Mouse (Mus musculus) cerebellum, postnatal 14 days (tissue): ENCODE data around the gene Spata17.

Experiments used
- DNase-seq, 2 experiments: peaks; one replicate each; pipeline ENCODE4 v3.0.0; 2021; ENCODE audit warnings: mixed read lengths in 2 of 2

Spata17 gene

GRCm38 (mm10) chr1:187077043-187077334 is 138.3 kb downstream of the Spata17 start:
- peak in 1 of 2 experiments; percentile 6 for DNase-seq

- DNase-seq: no peak
Measured at GRCm38 (mm10) chr1:187076198-187077042, 138.8 kb downstream of the Spata17 start.

GRCm38 (mm10) chr1:187059874-187060273 is 155.4 kb downstream of the Spata17 start:
- DNase-seq: no peak

GRCm38 (mm10) chr1:187054333-187054732 is 160.9 kb downstream of the Spata17 start:
- DNase-seq: no peak

GRCm38 (mm10) chr1:187053862-187054261 is 161.4 kb downstream of the Spata17 start:
- no peak for DNase-seq

- peak; percentile 73 to 74 for DNase-seq
Measured at GRCm38 (mm10) chr1:187052532-187052931, 162.7 kb downstream of the Spata17 start.

GRCm38 (mm10) chr1:187051296-187051695 is 164.0 kb downstream of the Spata17 start:
- peak; percentile 11 to 14 for DNase-seq

GRCm38 (mm10) chr1:187048681-187049288 is 166.5 kb downstream of the Spata17 start:
- DNase-seq: no peak

GRCm38 (mm10) chr1:187044726-187045125 is 170.5 kb downstream of the Spata17 start:
- DNase-seq: no peak

- no peak for DNase-seq
Measured at GRCm38 (mm10) chr1:187039801-187040200, 175.5 kb downstream of the Spata17 start.

GRCm38 (mm10) chr1:187035785-187036184 is 179.5 kb downstream of the Spata17 start:
- no peak for DNase-seq

- peak; percentile 70 to 73 for DNase-seq
Measured at GRCm38 (mm10) chr1:187031796-187032195, 183.5 kb downstream of the Spata17 start.

GRCm38 (mm10) chr1:187028841-187029240 is 186.4 kb downstream of the Spata17 start:
- DNase-seq: no peak

GRCm38 (mm10) chr1:187020011-187020410 is 195.3 kb downstream of the Spata17 start:
- DNase-seq: peak; percentile 20 to 39

- no peak for DNase-seq
Measured at GRCm38 (mm10) chr1:187016116-187016515, 199.1 kb downstream of the Spata17 start.

- no peak for DNase-seq
Measured at GRCm38 (mm10) chr1:187015673-187016072, 199.6 kb downstream of the Spata17 start.

- DNase-seq: no peak
Measured at GRCm38 (mm10) chr1:187014141-187014540, 201.1 kb downstream of the Spata17 start.

GRCm38 (mm10) chr1:187011601-187012000 is 203.7 kb downstream of the Spata17 start:
- DNase-seq: peak; percentile 20 to 22

GRCm38 (mm10) chr1:187010071-187010470 is 205.2 kb downstream of the Spata17 start:
- DNase-seq: no peak

- no peak for DNase-seq
Measured at GRCm38 (mm10) chr1:187008236-187008635, 207.0 kb downstream of the Spata17 start.

GRCm38 (mm10) chr1:187006227-187006925 is 208.9 kb downstream of the Spata17 start:
- peak; percentile 15 to 30 for DNase-seq

GRCm38 (mm10) chr1:187004306-187004705 is 211.0 kb downstream of the Spata17 start:
- DNase-seq: no peak

GRCm38 (mm10) chr1:187003441-187003861 is 211.8 kb downstream of the Spata17 start:
- peak; percentile 65 to 71 for DNase-seq
